Mouse (Mus musculus): ENCODE data around the gene Car14. TPM values are rescaled to one million over a fixed set of nuclear protein-coding genes. Genes with fewer than 3 reads are reported as not detected.
"Not testable (repeated sequence)": the region's sequence is repeated elsewhere in the genome, so short reads cannot be mapped to it uniquely, and the experiment has no call there.

The Car14 gene
- total and polyA plus RNA-seq, 3 experiments = 0.15 to 0.38 TPM; not detected in 1

- peak; percentile 86 for DNase-seq (ENCODE audit: low read depth, low spot score)
- no peak overlapping the region for H3K9ac ChIP-seq (ENCODE audit: control insufficient read depth, low read depth, low read length, poor library complexity, severe bottlenecking)
- no peaks in the 10 kb centered on the region for H3K4me1 ChIP-seq (ENCODE audit: control insufficient read depth in 1 of 2, insufficient read depth in 2 of 2, low read length in 2 of 2)
- no peaks in the 10 kb centered on the region; the same call in 1 of the 2 replicates for H3K79me2 ChIP-seq (ENCODE audit: control insufficient read depth, insufficient read depth, low read length, poor library complexity)
- no peak overlapping the region for H3K27ac ChIP-seq (ENCODE audit: control insufficient read depth, low read depth, low read length)
- peaks cover 0 to 3% of the 10 kb centered on the region in 2 experiments; a peak in 2 of 4 replicates for H3K36me3 ChIP-seq (ENCODE audit: control insufficient read depth in 1 of 2, insufficient read depth in 2 of 2, low read length in 2 of 2)
- H3K9me3 ChIP-seq (replicated peaks; ENCODE audit: insufficient read depth, low read length) = no peaks in the 10 kb centered on the region
- no peak for TF ChIP-seq TBP (IDR thresholded peaks at IDR 0.05; ENCODE audit: low read depth, low read length)
- TF ChIP-seq CTCF (IDR thresholded peaks at IDR 0.05 in 2 of 3, conservative IDR thresholded peaks at IDR 0.05 in 1 of 3; ENCODE audit: control insufficient read depth in 1 of 3, insufficient read depth in 1 of 3, low read depth in 2 of 3, low read length in 3 of 3, poor library complexity in 1 of 3, severe bottlenecking in 1 of 3) = peak in 2 of 3 experiments; percentile 63 to 65; a peak in 4 of 6 replicates
- H3K27me3 ChIP-seq (ENCODE audit: control insufficient read depth in 1 of 2, insufficient read depth in 2 of 2, low read length in 2 of 2) = no peaks in the 10 kb centered on the region
- H3K4me3 ChIP-seq (ENCODE audit: control insufficient read depth in 1 of 2, insufficient read depth in 1 of 2, low read depth in 2 of 2, low read length in 2 of 2) = no peak overlapping the region
Measured at GRCm38 (mm10) chr3:95861216-95861615, 43.3 kb downstream of the Car14 start.

GRCm38 (mm10) chr3:95860323-95860722 lies 44.2 kb downstream of the Car14 start:
- Histone ChIP-seq H3K36me3 (ENCODE audit: control insufficient read depth in 1 of 2, insufficient read depth in 2 of 2, low read length in 2 of 2) (peaks cover 0 to 3% of the 10 kb centered on the region in 2 experiments; a peak in 2 of 4 replicates), H3K4me3 (ENCODE audit: control insufficient read depth in 1 of 2, insufficient read depth in 1 of 2, low read depth in 2 of 2, low read length in 2 of 2) (no peak overlapping the region), H3K27me3 (ENCODE audit: control insufficient read depth in 1 of 2, insufficient read depth in 2 of 2, low read length in 2 of 2) (no peaks in the 10 kb centered on the region), H3K9ac (ENCODE audit: control insufficient read depth, low read depth, low read length, poor library complexity, severe bottlenecking) (no peak overlapping the region), H3K4me1 (ENCODE audit: control insufficient read depth in 1 of 2, insufficient read depth in 2 of 2, low read length in 2 of 2) (no peaks in the 10 kb centered on the region), H3K9me3 (replicated peaks; ENCODE audit: insufficient read depth, low read length) (no peaks in the 10 kb centered on the region), H3K27ac (ENCODE audit: control insufficient read depth, low read depth, low read length) (no peak overlapping the region), H3K79me2 (ENCODE audit: control insufficient read depth, insufficient read depth, low read length, poor library complexity) (peaks cover 4% of the 10 kb centered on the region)
- DNase-seq (ENCODE audit: low read depth, low spot score) = peak; percentile 68
- TF ChIP-seq MEF2A (IDR thresholded peaks at IDR 0.05; ENCODE audit: extremely low read depth, insufficient replicate concordance, low read depth, low read length, poor library complexity, severe bottlenecking) = no peak
- peak in 1 of 3 experiments; percentile 35; a peak in 1 of 6 replicates for TF ChIP-seq CTCF (IDR thresholded peaks at IDR 0.05 in 2 of 3, conservative IDR thresholded peaks at IDR 0.05 in 1 of 3; ENCODE audit: control insufficient read depth in 1 of 3, insufficient read depth in 1 of 3, low read depth in 2 of 3, low read length in 3 of 3, poor library complexity in 1 of 3, severe bottlenecking in 1 of 3)
- TF ChIP-seq TBP (IDR thresholded peaks at IDR 0.05; ENCODE audit: low read depth, low read length) = no peak

GRCm38 (mm10) chr3:95858278-95858677 lies 46.2 kb downstream of the Car14 start:
- not testable (repeated sequence) for H3K9me3 ChIP-seq (replicated peaks; ENCODE audit: insufficient read depth, low read length); DNase-seq (ENCODE audit: low read depth, low spot score); H3K9ac ChIP-seq (ENCODE audit: control insufficient read depth, low read depth, low read length, poor library complexity, severe bottlenecking); H3K4me1 ChIP-seq (ENCODE audit: control insufficient read depth in 1 of 2, insufficient read depth in 2 of 2, low read length in 2 of 2); H3K27me3 ChIP-seq (ENCODE audit: control insufficient read depth in 1 of 2, insufficient read depth in 2 of 2, low read length in 2 of 2); H3K27ac ChIP-seq (ENCODE audit: control insufficient read depth, low read depth, low read length); H3K4me3 ChIP-seq (ENCODE audit: control insufficient read depth in 1 of 2, insufficient read depth in 1 of 2, low read depth in 2 of 2, low read length in 2 of 2)
- Histone ChIP-seq H3K36me3 (ENCODE audit: control insufficient read depth in 1 of 2, insufficient read depth in 2 of 2, low read length in 2 of 2) (peaks cover 4 to 20% of the 10 kb centered on the region in 2 experiments; a peak in 3 of 4 replicates), H3K79me2 (ENCODE audit: control insufficient read depth, insufficient read depth, low read length, poor library complexity) (peaks cover 20% of the 10 kb centered on the region)
- TF ChIP-seq TBP (IDR thresholded peaks at IDR 0.05; ENCODE audit: low read depth, low read length) = peak; percentile 94

GRCm38 (mm10) chr3:95857050-95857449 lies 47.4 kb downstream of the Car14 start:
- DNase-seq (ENCODE audit: low read depth, low spot score) = peak; percentile 48
- Histone ChIP-seq H3K36me3 (ENCODE audit: control insufficient read depth in 1 of 2, insufficient read depth in 2 of 2, low read length in 2 of 2) (peaks cover 16 to 31% of the 10 kb centered on the region in 2 experiments), H3K79me2 (ENCODE audit: control insufficient read depth, insufficient read depth, low read length, poor library complexity) (peaks cover 27% of the 10 kb centered on the region)
- not testable (repeated sequence) for H3K9ac ChIP-seq (ENCODE audit: control insufficient read depth, low read depth, low read length, poor library complexity, severe bottlenecking); H3K27me3 ChIP-seq (ENCODE audit: control insufficient read depth in 1 of 2, insufficient read depth in 2 of 2, low read length in 2 of 2); H3K27ac ChIP-seq (ENCODE audit: control insufficient read depth, low read depth, low read length); H3K4me1 ChIP-seq (ENCODE audit: control insufficient read depth in 1 of 2, insufficient read depth in 2 of 2, low read length in 2 of 2); H3K4me3 ChIP-seq (ENCODE audit: control insufficient read depth in 1 of 2, insufficient read depth in 1 of 2, low read depth in 2 of 2, low read length in 2 of 2); H3K9me3 ChIP-seq (replicated peaks; ENCODE audit: insufficient read depth, low read length)
- TF ChIP-seq TBP (IDR thresholded peaks at IDR 0.05; ENCODE audit: low read depth, low read length) = peak; percentile 91

Data from MEL (cell line).